Mouse (Mus musculus): ENCODE results near the gene Raver2.

GRCm38 (mm10) chr4:101159191-101159764, 90.5 kb downstream of the Raver2 start:
- TF ChIP-seq CTCF (IDR thresholded peaks at IDR 0.05; ENCODE audit: insufficient read depth, low read depth, low read length) (no peak), POLR2A (IDR thresholded peaks at IDR 0.05; ENCODE audit: insufficient read depth, low read depth, low read length) (no peak)
